13 mouse cellular contexts compared by ENCODE assay signal in genomic region chr5:128551448-128551847, GRCm38 (mm10). TPM values are rescaled to one million over a fixed set of nuclear protein-coding genes. Genes with fewer than 3 reads are reported as not detected.
DNase-seq lines count a peak whose midpoint lies in the region; ATAC-seq and TF ChIP-seq lines count a peak whose summit lies in the region.
"Had no signal": no experiment of that assay in that cellular context is flagged by ENCODE, and none has a peak within 500 bp of the region (broad histone marks: within the 10 kb centered on the region; RNA-seq: fewer than 3 reads in every experiment).

No protein-coding gene starts in this region.

- H3K9ac ChIP-seq in kidney, embryonic 15.5 days: no peak overlapping the region
- no peak overlapping the region for H3K9ac ChIP-seq in embryonic facial prominence, embryonic 15.5 days
- peak overlapping the region; percentile 10; the same call in 1 of the 2 replicates for H3K9ac ChIP-seq in hindbrain, embryonic 12.5 days
- no peak overlapping the region for H3K9ac ChIP-seq in midbrain, embryonic 15.5 days

- no peak for TF ChIP-seq CTCF in kidney, adult 2 months (conservative IDR thresholded peaks at IDR 0.05; ENCODE audit: insufficient read depth, insufficient read length, low read depth, low read length)
- TF ChIP-seq CTCF in thymus, adult 2 months (IDR thresholded peaks at IDR 0.05; ENCODE audit: borderline replicate concordance, control insufficient read depth, extremely low read depth, insufficient read depth, low read length, poor library complexity): no peak

- peak overlapping the region; percentile 31 for H3K4me3 ChIP-seq in kidney, embryonic 15.5 days (replicated peaks)
- H3K4me3 ChIP-seq in kidney, adult 2 months (ENCODE audit: insufficient read depth, low read depth, low read length): no peak overlapping the region
- peak overlapping the region; percentile 13; the same call in 1 of the 2 replicates for H3K4me3 ChIP-seq in embryonic facial prominence, embryonic 15.5 days (replicated peaks)
- peak overlapping the region; percentile 20 for H3K4me3 ChIP-seq in hindbrain, embryonic 12.5 days
- peak overlapping the region; percentile 14 for H3K4me3 ChIP-seq in midbrain, embryonic 15.5 days
- H3K4me3 ChIP-seq in thymus, adult 2 months (ENCODE audit: control insufficient read depth, insufficient read depth, low read length): no peak overlapping the region

- H3K4me2 ChIP-seq in kidney, embryonic 15.5 days: peak overlapping the region; percentile 57
- peak overlapping the region; percentile 41 for H3K4me2 ChIP-seq in embryonic facial prominence, embryonic 15.5 days (replicated peaks)
- peak overlapping the region; percentile 52 for H3K4me2 ChIP-seq in hindbrain, embryonic 12.5 days (replicated peaks)
- H3K4me2 ChIP-seq in midbrain, embryonic 15.5 days: peak overlapping the region; percentile 47

- peak overlapping the region; percentile 67 for H3K27ac ChIP-seq in kidney, embryonic 15.5 days
- no peak overlapping the region for H3K27ac ChIP-seq in kidney, adult 2 months (ENCODE audit: insufficient read depth, low read depth, low read length)
- no peak overlapping the region for H3K27ac ChIP-seq in embryonic facial prominence, embryonic 15.5 days (replicated peaks)
- peak overlapping the region; percentile 45; the same call in 1 of the 2 replicates for H3K27ac ChIP-seq in hindbrain, embryonic 12.5 days
- no peak overlapping the region for H3K27ac ChIP-seq in midbrain, embryonic 15.5 days
- no peak overlapping the region for H3K27ac ChIP-seq in thymus, adult 2 months (ENCODE audit: control insufficient read depth, insufficient read depth, low read length)

- TF ChIP-seq POLR2A in kidney, adult 2 months (IDR thresholded peaks at IDR 0.05; ENCODE audit: low read depth, low read length): no peak
- no peak for TF ChIP-seq POLR2A in thymus, adult 2 months (IDR thresholded peaks at IDR 0.05; ENCODE audit: control insufficient read depth, extremely low read depth, insufficient read depth, low read length, poor library complexity)

- no peak for ATAC-seq in kidney, embryonic 15.5 days (replicated peaks; ENCODE audit: low FRiP score)
- ATAC-seq in embryonic facial prominence, embryonic 15.5 days (ENCODE audit: insufficient number of reproducible peaks, low FRiP score, low TSS enrichment, low read depth): no peak
- ATAC-seq in hindbrain, embryonic 12.5 days (ENCODE audit: low FRiP score): peak; percentile 73; the same call in 1 of the 2 replicates
- 0 out of 2 replicates have a peak, but pooled peaks have one; percentile 27 for ATAC-seq in midbrain, embryonic 15.5 days (replicated peaks)

- no peaks in the 10 kb centered on the region for H3K9me3 ChIP-seq in kidney, embryonic 15.5 days (replicated peaks)
- H3K9me3 ChIP-seq in embryonic facial prominence, embryonic 15.5 days (replicated peaks): no peaks in the 10 kb centered on the region
- no peaks in the 10 kb centered on the region for H3K9me3 ChIP-seq in hindbrain, embryonic 12.5 days (replicated peaks)
- H3K9me3 ChIP-seq in midbrain, embryonic 15.5 days: no peaks in the 10 kb centered on the region

- H3K4me1 ChIP-seq in kidney, embryonic 15.5 days: peaks cover 18% of the 10 kb centered on the region
- no peaks in the 10 kb centered on the region for H3K4me1 ChIP-seq in kidney, adult 2 months (ENCODE audit: control insufficient read depth, insufficient read depth, low read length)
- peaks cover 17% of the 10 kb centered on the region for H3K4me1 ChIP-seq in embryonic facial prominence, embryonic 15.5 days
- peaks cover 18% of the 10 kb centered on the region for H3K4me1 ChIP-seq in hindbrain, embryonic 12.5 days
- peaks cover 22% of the 10 kb centered on the region for H3K4me1 ChIP-seq in midbrain, embryonic 15.5 days
- H3K4me1 ChIP-seq in thymus, adult 2 months (replicated peaks; ENCODE audit: control insufficient read depth, insufficient read depth, low read length): no peaks in the 10 kb centered on the region; the same call in 1 of the 2 replicates

- peaks cover 27% of the 10 kb centered on the region for H3K27me3 ChIP-seq in kidney, embryonic 15.5 days
- no peaks in the 10 kb centered on the region for H3K27me3 ChIP-seq in kidney, adult 2 months (replicated peaks; ENCODE audit: control insufficient read depth, insufficient read depth, low read length)
- H3K27me3 ChIP-seq in embryonic facial prominence, embryonic 15.5 days: peaks cover 13% of the 10 kb centered on the region; the same call in 1 of the 2 replicates
- H3K27me3 ChIP-seq in hindbrain, embryonic 12.5 days: peaks cover 11% of the 10 kb centered on the region
- peaks cover 3% of the 10 kb centered on the region for H3K27me3 ChIP-seq in midbrain, embryonic 15.5 days (replicated peaks)
- no peaks in the 10 kb centered on the region for H3K27me3 ChIP-seq in thymus, adult 2 months (ENCODE audit: control insufficient read depth, insufficient read depth, low read length)

- no peaks in the 10 kb centered on the region for H3K36me3 ChIP-seq in kidney, embryonic 15.5 days
- H3K36me3 ChIP-seq in kidney, adult 2 months (ENCODE audit: control insufficient read depth, insufficient read depth, low read length): no peaks in the 10 kb centered on the region
- no peaks in the 10 kb centered on the region for H3K36me3 ChIP-seq in embryonic facial prominence, embryonic 15.5 days
- no peaks in the 10 kb centered on the region for H3K36me3 ChIP-seq in hindbrain, embryonic 12.5 days
- H3K36me3 ChIP-seq in midbrain, embryonic 15.5 days (replicated peaks): no peaks in the 10 kb centered on the region
- no peaks in the 10 kb centered on the region for H3K36me3 ChIP-seq in thymus, adult 2 months (ENCODE audit: control insufficient read depth, insufficient read depth, low read length)

- DNase-seq in kidney, adult 2 months: no peak
- DNase-seq in cerebellum, postnatal 36 days: no peak
- DNase-seq in layer of hippocampus, adult 8-10 months (ENCODE audit: low spot score in 2 of 2): no peak
- no peak for DNase-seq in thymus, adult 2 months
- DNase-seq: cerebellum, adult 18-20 months; kidney, adult 9 months; right cerebral cortex, postnatal 4 days; thymus, postnatal 14 days had no signal

- WGBS in kidney, embryonic 15.5 days: 5% methylated on average over 11 of the region's 11 CpGs
- 5% methylated on average over 11 of the region's 11 CpGs for WGBS in kidney, adult 2 months
- WGBS in embryonic facial prominence, embryonic 15.5 days: 8% methylated on average over 11 of the region's 11 CpGs
- 2% methylated on average over 11 of the region's 11 CpGs for WGBS in hindbrain, embryonic 12.5 days
- 3% methylated on average over 11 of the region's 11 CpGs for WGBS in midbrain, embryonic 15.5 days
- 4% methylated on average over 11 of the region's 11 CpGs for WGBS in thymus, adult 2 months

RNA-seq across cellular contexts. Expression of gene Fzd10, which starts 49.2 kb away (rescaled TPM):
- polyA plus RNA-seq in kidney, embryonic 15.5 days (2015; fragmentation: Nextera tagmentation; extraction: Ambion mirVana): 2.2 and 2.4 TPM in 2 replicates
- polyA plus RNA-seq in kidney, adult 2 months (2012; rRNA removed): 0.19 and 0.20 TPM in 2 replicates
- 9.0 and 10.4 TPM in 2 replicates for polyA plus RNA-seq in embryonic facial prominence, embryonic 15.5 days (2015; fragmentation: Nextera tagmentation; extraction: Ambion mirVana)
- 13.3 and 16.5 TPM in 2 replicates for polyA plus RNA-seq in hindbrain, embryonic 12.5 days (2016; fragmentation: Nextera tagmentation; extraction: Ambion mirVana)
- 5.9 and 6.7 TPM in 2 replicates for polyA plus RNA-seq in midbrain, embryonic 15.5 days (2015; fragmentation: Nextera tagmentation; extraction: Ambion mirVana)
- total RNA-seq in layer of hippocampus, adult 8-10 months (2022): under 1 TPM; 0.47 to 0.86 (median 0.67) TPM
- polyA plus RNA-seq in thymus, adult 2 months (2012; rRNA removed): 6.1 and 6.9 TPM in 2 replicates
- total RNA-seq: liver, adult 2 months had no signal
- polyA plus RNA-seq: liver, adult 2 months had no signal

Comparison
In these comparisons a context has a peak if more than half of its experiments do, and no peak if none do; other contexts are left out.
1. H3K27ac ChIP-seq: peak in kidney, embryonic 15.5 days (single experiment) and hindbrain, embryonic 12.5 days (single experiment); none in kidney, adult 2 months (single experiment), embryonic facial prominence, embryonic 15.5 days (single experiment), midbrain, embryonic 15.5 days (single experiment) and thymus, adult 2 months (single experiment).
2. H3K4me3 ChIP-seq: peak in kidney, embryonic 15.5 days (single experiment), embryonic facial prominence, embryonic 15.5 days (single experiment), hindbrain, embryonic 12.5 days (single experiment) and midbrain, embryonic 15.5 days (single experiment); none in kidney, adult 2 months (single experiment) and thymus, adult 2 months (single experiment).
3. ATAC-seq: peak in hindbrain, embryonic 12.5 days (single experiment) and midbrain, embryonic 15.5 days (single experiment); none in kidney, embryonic 15.5 days (single experiment) and embryonic facial prominence, embryonic 15.5 days (single experiment).
4. Peak in every context shown above with its lines, with median percentiles within 50 percentile points of each other: H3K4me2 ChIP-seq.